Mouse (Mus musculus) adrenal gland, adult (tissue): Measurements from ENCODE around the gene Itga1.

Experiments
- DNase-seq, 2 experiments: peaks; one replicate each; pipeline ENCODE4 v3.0.0; 2022 to 2023; ENCODE audit warnings: low spot score in 1 of 2; ENCODE audit not compliant: inconsistent age in 2 of 2

Gene Itga1

GRCm38 (mm10) chr13:115100381-115101177 is 1.2 kb downstream of the Itga1 start:
- DNase-seq = no peak

- DNase-seq = no peak
Measured at GRCm38 (mm10) chr13:115099381-115099780, 2.4 kb downstream of the Itga1 start.

- no peak for DNase-seq
Measured at GRCm38 (mm10) chr13:115098227-115098626, 3.5 kb downstream of the Itga1 start.

GRCm38 (mm10) chr13:115096965-115097364 is 4.8 kb downstream of the Itga1 start:
- DNase-seq = no peak

GRCm38 (mm10) chr13:115096216-115096615 is 5.5 kb downstream of the Itga1 start:
- peak in 1 of 2 experiments; percentile 44 for DNase-seq

GRCm38 (mm10) chr13:115095392-115095791 is 6.4 kb downstream of the Itga1 start:
- DNase-seq = no peak

GRCm38 (mm10) chr13:115091511-115091910 is 10.3 kb downstream of the Itga1 start:
- no peak for DNase-seq

GRCm38 (mm10) chr13:115090977-115091445 is 10.8 kb downstream of the Itga1 start:
- DNase-seq = no peak

GRCm38 (mm10) chr13:115090069-115090976 is 11.4 kb downstream of the Itga1 start, which contains the start of gene Pelo:
Gene Pelo, minus strand, starts transcription at chr13:115090186.
- peak; percentile 98 for DNase-seq

- DNase-seq = peak; percentile 49 to 78
Measured at GRCm38 (mm10) chr13:115089395-115090025, 12.3 kb downstream of the Itga1 start.

- no peak for DNase-seq
Measured at GRCm38 (mm10) chr13:115089020-115089394, 12.8 kb downstream of the Itga1 start.

- no peak for DNase-seq
Measured at GRCm38 (mm10) chr13:115085974-115086373, 15.8 kb downstream of the Itga1 start.

GRCm38 (mm10) chr13:115082339-115082738 is 19.4 kb downstream of the Itga1 start:
- DNase-seq = no peak

- no peak for DNase-seq
Measured at GRCm38 (mm10) chr13:115079996-115080585, 21.7 kb downstream of the Itga1 start.

- no peak for DNase-seq
Measured at GRCm38 (mm10) chr13:115078997-115079685, 22.6 kb downstream of the Itga1 start.

- peak in 1 of 2 experiments; percentile 47 for DNase-seq
Measured at GRCm38 (mm10) chr13:115077346-115078134, 24.2 kb downstream of the Itga1 start.

GRCm38 (mm10) chr13:115072386-115072785 is 29.4 kb downstream of the Itga1 start:
- no peak for DNase-seq

- peak in 1 of 2 experiments; percentile 47 for DNase-seq
Measured at GRCm38 (mm10) chr13:115071431-115071830, 30.3 kb downstream of the Itga1 start.

- no peak for DNase-seq
Measured at GRCm38 (mm10) chr13:115067968-115068330, 33.8 kb downstream of the Itga1 start.
